Mouse (Mus musculus): Measurements from ENCODE around the gene Ccnd3.
A peak's percentile ranks its signal among the peaks of the same experiment; 100 is the strongest.

The Ccnd3 gene

DNA sequence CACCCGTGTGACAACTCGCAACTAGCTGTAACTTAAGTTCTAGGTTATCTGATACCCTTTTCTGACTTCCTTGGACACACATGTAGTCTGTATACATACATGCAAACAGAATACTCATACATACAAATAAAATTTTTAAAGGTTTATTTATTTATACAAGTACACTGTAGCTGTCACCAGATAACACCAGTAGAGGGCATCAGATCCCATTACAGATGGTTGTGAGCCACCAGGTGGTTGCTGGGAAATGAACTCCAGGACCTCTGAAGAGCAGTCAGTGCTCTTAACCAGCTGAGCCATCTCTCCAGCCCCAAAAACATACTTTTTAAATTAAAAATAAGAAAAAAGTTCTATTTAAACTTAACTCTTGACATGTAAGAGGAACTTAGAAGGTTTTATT is 138.1 kb downstream of the Ccnd3 start:
- DNase-seq (ENCODE audit: inconsistent age in 2 of 2, low spot score in 1 of 2) = peak in 1 of 2 experiments; percentile 36

DNA sequence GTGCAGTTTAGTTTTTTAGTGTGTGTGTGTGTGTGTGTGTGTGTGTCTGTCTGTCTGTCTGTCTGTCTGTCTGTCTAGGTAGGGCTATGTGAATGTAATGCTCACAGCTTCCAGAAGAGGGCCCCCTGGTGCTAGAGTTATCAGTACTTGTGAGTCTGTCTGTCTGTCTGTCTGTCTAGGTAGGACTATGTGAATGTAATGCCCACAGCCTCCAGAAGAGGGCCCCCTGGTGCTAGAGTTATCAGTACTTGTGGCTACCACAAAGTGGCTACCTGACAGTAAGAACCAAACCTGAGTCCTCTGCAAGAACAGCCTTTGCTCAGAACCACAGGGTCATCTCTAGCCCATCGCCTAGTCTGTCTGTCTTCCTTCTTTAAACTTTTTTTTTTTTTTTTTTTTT is 141.8 kb downstream of the Ccnd3 start:
- peak; percentile 53 to 85 for DNase-seq (ENCODE audit: inconsistent age in 2 of 2, low spot score in 1 of 2)

DNA sequence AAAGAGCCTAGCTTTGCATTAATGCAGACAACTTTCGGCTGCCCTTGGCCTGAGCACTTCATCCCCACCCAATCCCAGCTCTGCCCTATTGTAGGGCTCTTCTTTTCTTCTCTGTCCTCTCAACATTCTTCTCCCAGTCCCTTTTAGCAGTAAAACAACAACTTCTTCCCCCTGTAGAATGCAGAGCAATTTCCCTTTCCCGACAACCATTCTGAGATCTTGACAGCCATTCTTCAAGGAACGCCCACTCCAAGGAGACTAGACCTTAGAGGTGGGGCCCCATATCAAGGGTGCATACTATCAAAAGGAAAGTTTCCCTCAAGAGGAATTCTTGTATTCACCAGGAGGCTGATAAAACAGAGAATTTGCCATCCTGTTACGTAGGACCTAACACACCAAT is 144.1 kb downstream of the Ccnd3 start:
- no peak for DNase-seq (ENCODE audit: inconsistent age in 2 of 2, low spot score in 1 of 2)
